Mouse (Mus musculus) midbrain, embryonic 10.5 days (tissue): Measurements from ENCODE around the gene Cyb5d1. TPM values are rescaled to one million over a fixed set of nuclear protein-coding genes. Genes with fewer than 3 reads are reported as not detected.

Experiments
- DNase-seq: peaks from one replicate; pipeline ENCODE4 v3.0.0-alpha.2; 2017; ENCODE audit warnings: low spot score
- H3K27ac ChIP-seq: fragments of 300-500 bp; sonication (generic); replicated peaks from 2 replicates; pipeline ENCODE4 v1.5.1; 2016; ENCODE audit warnings: mild to moderate bottlenecking
- H3K27me3 ChIP-seq: fragments of 300-500 bp; sonication (generic); 2 replicates; pipeline ENCODE4 v1.6.1; 2016; ENCODE audit warnings: low read depth, mild to moderate bottlenecking; ENCODE audit not compliant: poor library complexity, severe bottlenecking
- H3K36me3 ChIP-seq: fragments of 300-500 bp; sonication (generic); 2 replicates; pipeline ENCODE4 v1.6.1; 2016; ENCODE audit warnings: mild to moderate bottlenecking, moderate library complexity
- H3K4me1 ChIP-seq: fragments of 300-500 bp; sonication (generic); 2 replicates; pipeline ENCODE4 v1.6.1; 2016
- H3K4me3 ChIP-seq: fragments of 300-500 bp; sonication (generic); 2 replicates; pipeline ENCODE4 v1.5.1; 2016; ENCODE audit warnings: mild to moderate bottlenecking, moderate library complexity
- H3K9me3 ChIP-seq: fragments of 300-500 bp; sonication (generic); replicated peaks from 2 replicates; pipeline ENCODE4 v1.6.1; 2016; ENCODE audit warnings: mild to moderate bottlenecking
- whole genome bisulfite sequencing: fragments of 180-500 bp; shearing (Covaris S2); methylation state at CpG from one replicate; pipeline ENCODE4 v1.1.7; 2016; 5-methylcytosine and 5-hydroxymethylcytosine counted together
- polyA plus RNA-seq: library from polyadenylated mRNA; unstranded; fragments of >200 nt; fragmentation: Nextera tagmentation; extraction: Ambion mirVana; gene quantifications from 2 replicates; pipeline ENCODE4 v1.2.1, GENCODE M21; 2016

The Cyb5d1 gene
- polyA plus RNA-seq, 1 experiment from 2014 or later: 50.4 TPM

DNA sequence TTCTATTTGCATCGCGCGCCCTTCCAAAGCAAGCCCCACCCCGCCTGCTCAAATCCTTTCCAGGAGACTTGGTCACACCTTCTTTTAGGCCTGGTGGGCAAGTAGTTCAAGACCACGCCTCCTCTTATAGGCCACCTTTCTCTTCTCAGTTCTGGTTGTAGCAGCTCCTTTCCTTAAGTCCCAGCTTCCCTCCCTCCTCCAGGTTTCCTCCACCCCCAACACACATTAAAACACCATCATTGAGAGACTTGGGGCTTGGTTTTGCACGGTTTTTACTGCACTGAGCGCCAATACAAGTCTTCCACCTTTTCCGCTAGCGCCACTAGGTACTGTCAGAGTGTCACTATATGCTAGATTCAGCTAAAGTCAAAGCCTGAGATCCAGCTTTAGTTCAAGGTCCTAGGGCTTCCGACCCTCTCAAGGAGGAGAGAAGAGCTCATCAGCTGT, 25.1 kb upstream of the Cyb5d1 start:
- H3K9me3 ChIP-seq: no peaks in the 10 kb centered on the region
- 8% methylated on average over 10 of the region's 10 CpGs for WGBS
- no peak for DNase-seq
- H3K27me3 ChIP-seq: peaks cover 43% of the 10 kb centered on the region
- H3K4me3 ChIP-seq: peak overlapping the region; percentile 93
- no peaks in the 10 kb centered on the region for H3K36me3 ChIP-seq
- H3K27ac ChIP-seq: peak overlapping the region; percentile 99
- peaks cover 63% of the 10 kb centered on the region for H3K4me1 ChIP-seq

- peaks cover 69% of the 10 kb centered on the region for H3K4me1 ChIP-seq
Measured at GRCm38 (mm10) chr11:69419813-69420553, 24.6 kb upstream of the Cyb5d1 start.

GRCm38 (mm10) chr11:69419443-69419812, 24.0 kb upstream of the Cyb5d1 start:
- Histone ChIP-seq H3K27ac (peak overlapping the region; percentile 99), H3K4me3 (peak overlapping the region; percentile 93), H3K36me3 (no peaks in the 10 kb centered on the region), H3K4me1 (peaks cover 75% of the 10 kb centered on the region), H3K9me3 (no peaks in the 10 kb centered on the region), H3K27me3 (peaks cover 43% of the 10 kb centered on the region)
- DNase-seq: peak; percentile 67
- 1% methylated on average over 19 of the region's 19 CpGs for WGBS

More at GRCm38 (mm10) chr11:69419813-69420553, 24.6 kb upstream of the Cyb5d1 start:
- under 1% methylated on average over 31 of the region's 31 CpGs for WGBS
- H3K27me3 ChIP-seq: peaks cover 43% of the 10 kb centered on the region
- peak overlapping the region; percentile 93 for H3K4me3 ChIP-seq
- H3K27ac ChIP-seq: peak overlapping the region; percentile 99
- DNase-seq: peak; percentile 62
- no peaks in the 10 kb centered on the region for H3K36me3 ChIP-seq
- no peaks in the 10 kb centered on the region for H3K9me3 ChIP-seq

DNA sequence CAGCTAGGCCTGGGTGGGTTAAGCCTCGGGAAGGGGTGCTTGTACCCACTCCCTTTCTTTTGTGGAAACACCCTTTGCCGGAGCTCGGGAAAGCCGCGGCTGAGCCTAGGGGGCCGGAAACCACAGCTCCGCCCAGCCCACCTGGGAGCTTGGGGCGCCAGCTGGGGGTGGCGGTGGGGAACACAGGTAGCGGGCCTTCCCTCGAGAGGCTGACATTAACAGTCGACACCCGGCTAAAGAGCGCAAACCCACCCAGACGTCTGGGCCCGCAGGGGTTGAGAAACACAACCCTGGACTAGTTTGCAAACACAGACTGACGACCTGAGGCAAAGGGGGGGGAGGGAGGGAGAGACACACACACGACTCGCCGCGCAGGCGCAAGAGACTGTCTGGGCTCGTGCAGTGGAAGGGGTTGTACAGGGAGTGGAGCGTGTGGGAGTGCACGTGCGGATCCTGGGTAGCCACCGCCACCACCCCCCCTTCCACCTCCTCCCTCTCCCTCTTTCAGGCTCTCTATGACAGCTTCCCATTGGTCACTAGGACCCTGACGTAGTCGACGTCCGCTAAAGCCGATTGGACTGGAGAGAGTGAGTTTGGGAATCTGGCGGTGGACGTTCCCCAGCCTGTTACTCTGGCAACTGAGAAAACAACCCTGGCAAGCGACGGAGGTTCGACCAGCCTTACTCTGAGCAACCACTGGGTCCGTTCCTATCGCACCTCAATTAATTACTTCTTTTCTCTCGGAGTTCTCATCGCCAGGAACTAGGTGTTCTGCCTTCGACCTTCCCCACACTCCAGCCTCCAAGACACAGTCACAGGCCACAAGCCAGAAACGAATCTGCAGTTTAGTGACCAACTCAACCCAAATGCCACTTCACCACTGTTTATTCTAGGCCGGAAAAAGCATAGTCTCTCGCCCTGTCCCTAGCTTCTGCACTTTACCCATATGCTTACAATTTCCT, 23.3 kb upstream of the Cyb5d1 start:
- WGBS: under 1% methylated on average over 45 of the region's 45 CpGs
- no peaks in the 10 kb centered on the region for H3K36me3 ChIP-seq
- no peaks in the 10 kb centered on the region for H3K9me3 ChIP-seq
- H3K4me3 ChIP-seq: peak overlapping the region; percentile 93
- peak overlapping the region; percentile 99 for H3K27ac ChIP-seq
- H3K27me3 ChIP-seq: peaks cover 38% of the 10 kb centered on the region
- peaks cover 81% of the 10 kb centered on the region for H3K4me1 ChIP-seq
- peak; percentile 97 for DNase-seq

GRCm38 (mm10) chr11:69417449-69418384, 22.3 kb upstream of the Cyb5d1 start:
- Histone ChIP-seq H3K36me3 (peaks cover 10% of the 10 kb centered on the region), H3K9me3 (no peaks in the 10 kb centered on the region), H3K27ac (peak overlapping the region; percentile 99), H3K4me3 (peak overlapping the region; percentile 93), H3K27me3 (peaks cover 28% of the 10 kb centered on the region), H3K4me1 (peaks cover 92% of the 10 kb centered on the region)
- WGBS: under 1% methylated on average over 39 of the region's 39 CpGs
- peak; percentile 97 for DNase-seq

DNA sequence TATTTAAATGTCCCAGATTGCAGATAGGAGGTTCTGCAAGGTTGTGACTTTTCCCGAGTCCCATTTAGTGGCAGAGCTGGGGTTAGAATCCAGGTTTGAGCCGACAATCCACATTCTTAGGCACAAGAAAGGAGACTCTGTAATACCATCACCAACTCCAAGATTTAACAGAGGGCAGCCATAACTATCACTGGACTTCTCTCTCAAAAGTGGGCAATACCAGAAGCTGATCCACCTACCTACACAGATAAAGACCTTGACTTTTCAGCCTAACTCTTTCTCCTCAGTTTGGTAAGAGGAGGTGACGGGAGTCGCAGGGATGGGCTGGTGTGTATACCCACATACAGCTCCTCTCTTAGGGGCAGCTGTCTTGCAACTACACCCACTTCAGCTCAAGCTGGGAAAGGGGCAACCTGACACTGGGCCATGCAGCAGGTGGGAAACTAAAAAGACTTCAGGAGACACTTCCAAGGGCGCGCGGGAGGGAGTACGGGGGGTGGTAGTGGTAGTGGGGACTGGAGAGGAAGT, 21.6 kb upstream of the Cyb5d1 start:
- peak overlapping the region; percentile 93 for H3K4me3 ChIP-seq
- peaks cover 21% of the 10 kb centered on the region for H3K27me3 ChIP-seq
- no peaks in the 10 kb centered on the region for H3K9me3 ChIP-seq
- peaks cover 15% of the 10 kb centered on the region for H3K36me3 ChIP-seq
- 3% methylated on average over 8 of the region's 8 CpGs for WGBS
- no peak for DNase-seq
- peak overlapping the region; percentile 99 for H3K27ac ChIP-seq
- H3K4me1 ChIP-seq: peaks cover 99% of the 10 kb centered on the region

DNA sequence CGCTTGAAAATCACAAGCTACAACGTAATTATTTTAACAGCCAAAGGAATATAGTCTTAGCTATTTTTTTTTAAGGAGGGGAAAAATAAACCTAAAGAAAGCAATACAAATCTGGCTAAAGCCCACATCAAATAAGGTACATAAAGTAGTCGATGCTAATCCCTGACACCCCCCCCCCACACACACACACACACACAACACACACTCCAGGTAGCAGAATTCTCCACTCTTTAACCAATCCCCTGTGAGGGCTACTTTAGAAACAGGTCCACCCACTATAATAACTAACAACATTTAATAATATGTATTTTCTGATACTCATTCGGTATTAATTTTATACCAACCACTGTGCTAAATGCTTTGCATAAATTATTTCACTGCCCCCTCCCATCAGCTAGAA, 21.1 kb upstream of the Cyb5d1 start:
- Histone ChIP-seq H3K27me3 (peaks cover 16% of the 10 kb centered on the region), H3K4me1 (peaks cover 99% of the 10 kb centered on the region), H3K27ac (peak overlapping the region; percentile 99), H3K9me3 (no peaks in the 10 kb centered on the region), H3K36me3 (peaks cover 15% of the 10 kb centered on the region), H3K4me3 (peak overlapping the region; percentile 93)
- DNase-seq: no peak
- 1% methylated on average over 4 of the region's 4 CpGs for WGBS

DNA sequence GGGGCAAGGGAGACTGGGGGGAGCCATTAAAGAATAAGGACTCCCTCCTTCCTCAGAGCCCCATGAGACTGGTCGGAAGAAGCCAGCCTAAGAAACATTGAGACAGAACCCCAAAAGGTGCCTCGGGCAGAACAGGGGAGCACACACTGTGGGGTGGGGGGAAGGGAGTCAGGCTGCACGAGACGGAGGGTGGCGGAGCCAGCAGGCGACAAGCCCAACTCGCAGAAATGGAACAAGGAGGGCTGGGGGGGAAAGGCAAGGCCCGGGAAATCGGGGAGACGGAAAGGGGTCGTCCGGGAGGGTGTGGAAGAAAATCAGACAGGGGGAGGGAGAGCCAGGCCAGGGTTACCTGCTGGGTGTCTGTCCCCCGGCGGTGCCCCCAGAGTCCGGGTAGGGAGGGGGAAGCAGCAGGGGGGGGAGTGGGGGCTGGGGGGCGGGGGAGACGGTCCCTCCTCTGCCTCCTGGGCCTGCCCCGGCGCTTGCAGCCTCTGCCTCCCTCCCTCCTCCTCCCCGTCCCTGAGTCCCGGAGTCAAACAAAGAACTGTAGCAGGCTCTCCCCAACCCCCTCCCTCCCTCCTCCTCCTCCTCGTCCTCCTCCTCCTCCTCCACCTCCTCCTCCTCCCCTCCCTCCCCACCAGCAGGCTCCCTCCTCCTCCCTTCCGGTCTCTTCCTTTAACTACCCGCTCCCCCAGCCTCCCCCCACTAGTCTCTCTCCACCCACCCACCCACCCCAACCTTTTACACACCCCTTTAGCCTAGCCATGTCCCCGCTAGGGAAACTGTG, 20.4 kb upstream of the Cyb5d1 start:
- peaks cover 9% of the 10 kb centered on the region for H3K27me3 ChIP-seq
- DNase-seq: peak; percentile 89
- peak overlapping the region; percentile 99 for H3K27ac ChIP-seq
- 1% methylated on average over 20 of the region's 25 CpGs for WGBS
- peaks cover 15% of the 10 kb centered on the region for H3K36me3 ChIP-seq
- peaks cover 99% of the 10 kb centered on the region for H3K4me1 ChIP-seq
- H3K9me3 ChIP-seq: no peaks in the 10 kb centered on the region
- peak overlapping the region; percentile 93 for H3K4me3 ChIP-seq

DNA sequence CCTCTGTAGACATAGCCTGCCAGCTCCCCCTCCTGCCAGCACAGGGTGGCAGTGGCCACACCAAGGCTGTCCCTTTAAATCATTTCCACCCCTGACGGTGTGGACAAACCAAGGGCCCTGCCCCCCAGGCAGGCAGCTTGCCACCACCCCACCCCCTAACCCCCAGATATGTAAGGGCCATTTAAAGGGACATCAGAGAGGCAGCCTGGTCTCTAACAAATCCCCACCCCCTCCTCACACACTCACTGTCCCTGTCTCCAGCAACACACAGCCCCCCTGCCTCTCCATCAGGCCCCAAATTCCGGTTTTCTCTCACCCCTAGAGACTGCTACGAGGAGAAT, 19.9 kb upstream of the Cyb5d1 start:
- Histone ChIP-seq H3K4me3 (peak overlapping the region; percentile 93), H3K36me3 (peaks cover 15% of the 10 kb centered on the region), H3K27ac (peak overlapping the region; percentile 99), H3K27me3 (peaks cover 4% of the 10 kb centered on the region; the same call in 1 of the 2 replicates), H3K9me3 (no peaks in the 10 kb centered on the region), H3K4me1 (peaks cover 99% of the 10 kb centered on the region)
- no peak for DNase-seq
- WGBS: under 1% methylated on average over 3 of the region's 3 CpGs

DNA sequence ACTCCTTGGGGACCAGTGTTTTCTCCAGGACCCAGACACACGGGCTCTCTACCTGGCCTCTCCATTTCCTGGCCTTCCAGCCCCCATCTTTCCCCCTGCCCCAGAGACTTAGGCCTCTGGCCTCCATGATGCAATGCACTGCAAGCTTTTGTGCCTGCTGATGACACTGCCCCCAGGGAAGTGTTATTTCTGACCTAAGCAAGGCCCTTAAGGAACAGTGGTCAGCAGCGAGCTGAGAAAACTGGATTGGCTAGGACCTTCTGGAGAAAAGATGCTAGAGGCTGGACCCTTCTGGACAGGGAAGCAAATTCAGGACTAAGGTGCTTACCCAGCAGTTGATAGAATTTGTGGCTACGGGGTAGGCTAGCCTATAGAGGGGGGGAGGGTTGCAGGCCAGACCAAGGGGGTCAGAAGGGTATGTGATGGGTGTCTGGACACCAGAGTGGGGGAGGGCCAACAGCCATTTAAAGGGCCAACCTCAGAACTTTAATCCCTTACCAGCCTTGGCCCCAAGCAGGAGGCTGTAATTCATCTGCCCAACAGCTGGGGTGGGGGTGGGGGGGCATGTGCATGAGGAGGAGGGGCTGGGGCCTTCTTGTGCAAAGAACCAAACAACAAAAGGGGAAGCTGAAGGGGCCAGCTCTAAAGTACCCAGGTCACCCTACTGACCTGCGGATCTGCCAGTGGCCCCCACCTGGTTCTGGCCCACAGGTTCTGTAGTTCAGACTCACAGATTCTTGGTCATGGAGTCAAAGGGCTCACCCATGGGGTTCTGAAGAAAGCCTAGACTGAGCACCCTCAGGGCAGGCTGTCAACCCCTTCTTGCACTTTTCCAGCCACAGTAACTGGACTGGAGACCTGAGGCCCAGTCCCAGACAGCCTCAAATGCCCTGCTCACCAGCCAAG, 19.2 kb upstream of the Cyb5d1 start:
- Histone ChIP-seq H3K36me3 (peaks cover 15% of the 10 kb centered on the region), H3K4me3 (peak overlapping the region; percentile 93), H3K27ac (peak overlapping the region; percentile 99), H3K4me1 (peaks cover 99% of the 10 kb centered on the region), H3K9me3 (no peaks in the 10 kb centered on the region), H3K27me3 (no peaks in the 10 kb centered on the region)
- WGBS: 11% methylated on average over 4 of the region's 4 CpGs
- peak; percentile 65 for DNase-seq
